Mouse (Mus musculus): ENCODE data around the gene Ptpn22. TPM values are rescaled to one million over a fixed set of nuclear protein-coding genes. Genes with fewer than 3 reads are reported as not detected.
A peak's percentile ranks its signal among the peaks of the same experiment; 100 is the strongest.

Gene Ptpn22
- polyA plus RNA-seq, 1 experiment from 2014 or later: 2.4 TPM

DNA sequence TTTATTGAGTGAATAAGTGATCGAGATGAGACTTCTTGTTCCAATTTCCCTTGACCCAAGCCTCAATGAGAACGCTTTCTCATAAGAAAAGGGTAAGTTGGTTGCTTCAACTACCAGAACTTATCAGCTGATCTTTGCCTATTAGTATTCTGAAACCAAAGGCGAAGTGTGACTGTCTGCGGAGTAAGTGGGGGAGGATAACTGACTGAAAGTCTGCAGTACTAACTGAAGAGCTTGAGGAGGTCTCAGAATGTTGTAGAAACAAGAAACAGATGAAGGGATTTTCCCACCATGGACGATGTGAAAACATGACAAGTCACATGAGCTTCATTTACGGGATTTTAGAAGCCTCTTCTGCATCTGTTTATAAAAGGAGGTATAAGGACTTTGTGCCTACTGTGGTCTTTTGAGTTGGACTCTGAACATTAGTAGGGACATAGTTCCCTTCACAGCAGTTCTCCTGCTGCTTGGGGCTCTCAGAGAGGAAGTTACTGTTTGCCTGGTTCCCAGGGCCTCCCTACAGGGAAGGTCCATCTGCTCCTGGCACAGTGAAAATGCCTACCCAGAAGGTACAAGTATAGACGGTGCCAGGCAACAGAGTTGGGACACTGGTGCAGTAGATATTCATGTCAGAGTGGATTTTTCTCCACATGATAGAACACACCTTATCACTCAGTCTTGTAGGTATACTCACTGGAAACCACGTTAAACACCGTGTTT is 8.8 kb upstream of the Ptpn22 start:
- Histone ChIP-seq H3K9me3 (ENCODE audit: low read length) (no peaks in the 10 kb centered on the region), H3K27me3 (replicated peaks; ENCODE audit: insufficient read depth, low read length) (no peaks in the 10 kb centered on the region), H3K4me1 (ENCODE audit: insufficient read depth, low read depth, low read length) (no peaks in the 10 kb centered on the region), H3K4me3 (ENCODE audit: low read depth, low read length) (no peak overlapping the region), H3K9ac (replicated peaks; ENCODE audit: low read depth) (no peak overlapping the region), H3K36me3 (ENCODE audit: insufficient read depth, low read length) (no peaks in the 10 kb centered on the region), H3K4me2 (replicated peaks; ENCODE audit: low read depth, low read length) (no peak overlapping the region), H3K27ac (ENCODE audit: low read length) (no peak overlapping the region)
- 65% methylated on average over 9 of the region's 9 CpGs for WGBS
- TF ChIP-seq EP300 (IDR thresholded peaks at IDR 0.05) (no peak), CTCF (IDR thresholded peaks at IDR 0.05) (no peak)
- ATAC-seq: no peak
- DNase-seq (ENCODE audit: low spot score): no peak

DNA sequence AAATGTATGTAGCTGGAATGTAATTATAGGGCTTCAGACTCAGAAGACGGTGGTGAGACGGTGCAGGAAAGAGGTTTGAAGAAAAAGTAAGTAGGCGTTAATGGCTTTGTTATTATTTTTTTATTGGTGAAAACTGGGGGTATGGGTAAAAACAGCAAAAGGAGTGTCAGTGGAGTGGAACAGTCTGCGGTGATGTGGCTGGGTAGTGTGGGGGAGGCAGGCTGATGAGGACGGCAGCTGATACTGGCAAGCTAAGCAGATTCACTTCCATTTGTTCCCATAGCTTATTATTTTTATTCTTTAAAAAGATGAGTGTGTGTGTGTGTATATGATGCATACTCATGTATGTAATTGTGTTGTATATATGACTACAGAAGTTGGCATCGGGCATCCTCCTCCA is 8.1 kb upstream of the Ptpn22 start:
- Histone ChIP-seq H3K4me2 (replicated peaks; ENCODE audit: low read depth, low read length) (no peak overlapping the region), H3K4me1 (ENCODE audit: insufficient read depth, low read depth, low read length) (no peaks in the 10 kb centered on the region), H3K36me3 (ENCODE audit: insufficient read depth, low read length) (no peaks in the 10 kb centered on the region), H3K27me3 (replicated peaks; ENCODE audit: insufficient read depth, low read length) (no peaks in the 10 kb centered on the region), H3K4me3 (ENCODE audit: low read depth, low read length) (no peak overlapping the region), H3K27ac (ENCODE audit: low read length) (no peak overlapping the region), H3K9ac (replicated peaks; ENCODE audit: low read depth) (no peak overlapping the region), H3K9me3 (ENCODE audit: low read length) (no peaks in the 10 kb centered on the region)
- TF ChIP-seq EP300 (IDR thresholded peaks at IDR 0.05): no peak
- TF ChIP-seq CTCF (IDR thresholded peaks at IDR 0.05): no peak
- ATAC-seq (no peak), DNase-seq (ENCODE audit: low spot score) (no peak)
- WGBS: 84% methylated on average over 6 of the region's 6 CpGs

DNA sequence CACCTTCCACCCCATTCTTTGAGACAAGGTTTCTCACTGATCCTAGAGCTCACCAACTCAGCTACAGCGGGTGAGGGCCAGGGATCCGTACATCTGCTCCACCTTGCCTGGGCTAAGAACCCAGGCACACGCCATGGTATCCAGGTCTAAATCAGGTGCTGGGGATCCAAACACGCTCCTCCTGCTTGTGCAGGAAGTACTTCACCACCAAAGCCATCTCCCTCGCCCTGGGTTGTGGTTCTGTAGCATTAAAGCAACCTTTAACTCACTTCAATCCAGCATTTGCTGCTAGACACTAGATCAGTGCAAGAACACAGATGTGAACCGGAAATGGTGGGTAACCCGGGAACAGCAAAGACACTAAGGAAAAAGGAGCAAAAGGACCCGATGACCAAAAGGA is 7.7 kb upstream of the Ptpn22 start:
- ATAC-seq (no peak), DNase-seq (ENCODE audit: low spot score) (no peak)
- TF ChIP-seq EP300 (IDR thresholded peaks at IDR 0.05) (no peak), CTCF (IDR thresholded peaks at IDR 0.05) (no peak)
- no peaks in the 10 kb centered on the region for H3K9me3 ChIP-seq (ENCODE audit: low read length)
- H3K27ac ChIP-seq (ENCODE audit: low read length): no peak overlapping the region
- no peak overlapping the region for H3K4me3 ChIP-seq (ENCODE audit: low read depth, low read length)
- H3K4me1 ChIP-seq (ENCODE audit: insufficient read depth, low read depth, low read length): no peaks in the 10 kb centered on the region
- no peak overlapping the region for H3K4me2 ChIP-seq (replicated peaks; ENCODE audit: low read depth, low read length)
- no peaks in the 10 kb centered on the region for H3K27me3 ChIP-seq (replicated peaks; ENCODE audit: insufficient read depth, low read length)
- H3K9ac ChIP-seq (replicated peaks; ENCODE audit: low read depth): no peak overlapping the region
- WGBS: 74% methylated on average over 8 of the region's 8 CpGs
- no peaks in the 10 kb centered on the region for H3K36me3 ChIP-seq (ENCODE audit: insufficient read depth, low read length)

DNA sequence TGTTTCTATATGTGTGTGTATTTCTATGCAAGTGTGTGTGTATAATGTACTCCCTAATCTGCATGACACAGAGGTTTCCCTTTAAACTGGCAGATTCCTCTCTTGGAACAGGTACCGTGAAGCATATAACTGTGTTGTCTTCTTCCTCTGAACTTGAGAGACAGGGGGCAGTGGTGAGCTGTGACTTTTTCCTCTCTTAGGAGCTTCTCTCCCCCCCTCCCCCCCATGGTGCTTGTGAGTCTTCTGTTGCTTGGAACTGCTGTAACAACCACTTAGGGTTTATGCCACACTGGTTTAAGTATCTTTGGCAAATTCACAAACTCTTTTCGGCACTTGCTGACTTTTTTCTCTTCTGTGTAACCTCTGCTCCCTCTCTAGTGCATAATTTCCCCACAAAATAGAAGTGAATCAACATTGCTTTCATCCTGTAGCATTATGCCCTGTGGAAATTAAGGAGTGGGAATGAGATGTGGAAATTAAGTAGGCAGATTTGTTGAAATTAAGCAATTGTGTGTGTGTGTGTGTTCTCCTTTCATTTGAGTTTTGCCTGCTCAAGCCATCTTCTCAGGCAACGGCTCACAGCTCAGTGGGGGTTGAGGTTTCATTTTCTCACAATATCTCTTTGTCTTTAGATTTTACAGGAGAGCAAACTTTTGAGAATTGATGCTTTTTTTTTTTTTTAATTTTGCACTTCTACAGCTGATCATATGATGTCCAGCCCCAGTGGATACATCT is 6.9 kb upstream of the Ptpn22 start:
- H3K9me3 ChIP-seq (ENCODE audit: low read length): no peaks in the 10 kb centered on the region
- H3K36me3 ChIP-seq (ENCODE audit: insufficient read depth, low read length): no peaks in the 10 kb centered on the region
- ATAC-seq: peak; percentile 82
- no peak overlapping the region for H3K4me2 ChIP-seq (replicated peaks; ENCODE audit: low read depth, low read length)
- H3K4me1 ChIP-seq (ENCODE audit: insufficient read depth, low read depth, low read length): no peaks in the 10 kb centered on the region
- H3K27me3 ChIP-seq (replicated peaks; ENCODE audit: insufficient read depth, low read length): no peaks in the 10 kb centered on the region
- whole genome bisulfite sequencing: 51% methylated on average over 3 of the region's 3 CpGs
- TF ChIP-seq CTCF (IDR thresholded peaks at IDR 0.05): peak; percentile 72
- TF ChIP-seq EP300 (IDR thresholded peaks at IDR 0.05): no peak
- H3K9ac ChIP-seq (replicated peaks; ENCODE audit: low read depth): no peak overlapping the region
- peak; percentile 73 for DNase-seq (ENCODE audit: low spot score)
- no peak overlapping the region for H3K4me3 ChIP-seq (ENCODE audit: low read depth, low read length)
- H3K27ac ChIP-seq (ENCODE audit: low read length): no peak overlapping the region

DNA sequence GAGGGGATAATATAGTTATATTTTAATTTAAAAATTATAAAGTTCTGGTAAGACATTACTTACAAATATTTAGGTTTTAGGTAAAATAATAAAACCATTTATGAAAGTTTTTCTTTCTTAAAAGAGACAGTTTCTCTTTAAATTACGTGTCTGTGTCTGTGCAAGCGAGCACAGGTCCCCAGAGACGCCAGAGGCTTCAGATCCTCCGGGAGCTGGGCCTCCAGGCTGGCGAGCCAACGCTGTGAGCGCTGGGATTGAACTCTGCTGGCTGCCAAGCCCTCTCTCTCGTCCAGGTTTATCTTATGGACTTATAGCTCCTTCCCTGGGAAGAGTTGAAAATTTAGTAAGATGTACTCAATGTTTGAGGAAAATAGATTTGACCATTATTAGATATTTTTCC is 5.8 kb upstream of the Ptpn22 start:
- H3K9ac ChIP-seq (replicated peaks; ENCODE audit: low read depth): no peak overlapping the region
- H3K9me3 ChIP-seq (ENCODE audit: low read length): no peaks in the 10 kb centered on the region
- TF ChIP-seq EP300 (IDR thresholded peaks at IDR 0.05) (no peak), CTCF (IDR thresholded peaks at IDR 0.05) (no peak)
- H3K4me2 ChIP-seq (replicated peaks; ENCODE audit: low read depth, low read length): no peak overlapping the region
- no peak overlapping the region for H3K27ac ChIP-seq (ENCODE audit: low read length)
- H3K36me3 ChIP-seq (ENCODE audit: insufficient read depth, low read length): no peaks in the 10 kb centered on the region
- no peaks in the 10 kb centered on the region for H3K4me1 ChIP-seq (ENCODE audit: insufficient read depth, low read depth, low read length)
- H3K27me3 ChIP-seq (replicated peaks; ENCODE audit: insufficient read depth, low read length): no peaks in the 10 kb centered on the region
- DNase-seq (ENCODE audit: low spot score) (no peak), ATAC-seq (no peak)
- WGBS: 53% methylated on average over 8 of the region's 8 CpGs
- H3K4me3 ChIP-seq (ENCODE audit: low read depth, low read length): no peak overlapping the region

DNA sequence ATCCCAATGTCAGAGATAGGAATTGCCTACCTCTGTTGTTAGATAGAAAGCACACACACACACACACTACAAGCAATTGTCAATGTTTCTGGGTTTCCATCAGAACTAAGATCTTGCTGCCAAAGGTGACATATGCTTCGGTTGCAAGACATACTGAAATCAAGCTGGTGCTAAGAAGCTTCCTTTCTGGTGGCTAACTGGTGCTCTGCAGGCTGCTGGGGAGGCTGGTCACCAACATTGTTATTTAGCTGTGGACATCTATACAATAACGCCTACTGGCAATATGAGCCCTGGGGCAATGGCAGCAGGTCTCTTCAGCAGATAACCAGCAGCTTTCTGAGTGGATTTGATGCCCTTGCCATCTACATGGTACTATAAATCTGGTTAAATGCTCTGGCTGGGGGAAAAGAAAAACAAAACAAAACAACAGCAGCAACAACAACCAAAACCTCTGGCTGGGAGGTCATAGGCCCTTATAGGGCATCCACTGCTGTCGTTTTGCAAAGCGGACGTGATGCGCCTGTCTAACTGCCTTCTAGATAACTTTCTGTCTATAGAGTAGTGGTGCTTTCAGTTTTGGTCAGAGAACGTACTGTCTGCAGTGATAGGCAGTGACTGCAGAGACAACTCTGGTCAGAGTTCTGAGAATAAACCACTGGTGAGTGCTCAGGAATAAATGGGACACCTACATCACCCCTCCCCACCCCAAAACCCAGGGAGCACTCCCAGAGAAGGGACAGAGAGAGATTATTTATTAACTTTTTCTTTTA is 2.4 kb upstream of the Ptpn22 start:
- H3K9ac ChIP-seq (replicated peaks; ENCODE audit: low read depth): no peak overlapping the region
- no peaks in the 10 kb centered on the region for H3K27me3 ChIP-seq (replicated peaks; ENCODE audit: insufficient read depth, low read length)
- WGBS: 85% methylated on average over 7 of the region's 7 CpGs
- no peaks in the 10 kb centered on the region for H3K9me3 ChIP-seq (ENCODE audit: low read length)
- no peak for ATAC-seq
- H3K4me2 ChIP-seq (replicated peaks; ENCODE audit: low read depth, low read length): no peak overlapping the region
- H3K36me3 ChIP-seq (ENCODE audit: insufficient read depth, low read length): no peaks in the 10 kb centered on the region
- no peak overlapping the region for H3K27ac ChIP-seq (ENCODE audit: low read length)
- H3K4me1 ChIP-seq (ENCODE audit: insufficient read depth, low read depth, low read length): 0 out of 2 replicates have a peak, but pooled peaks cover 3% of the 10 kb centered on the region
- DNase-seq (ENCODE audit: low spot score): no peak
- TF ChIP-seq EP300 (IDR thresholded peaks at IDR 0.05) (no peak), CTCF (IDR thresholded peaks at IDR 0.05) (no peak)
- H3K4me3 ChIP-seq (ENCODE audit: low read depth, low read length): no peak overlapping the region

All from lung, postnatal 0 days (tissue).